Mouse (Mus musculus) MEL (cell line): ENCODE data around the gene Ess2. TPM values are rescaled to one million over a fixed set of nuclear protein-coding genes. Genes with fewer than 3 reads are reported as not detected.

Experiments
- DNase-seq: peaks from one replicate; pipeline ENCODE4 v3.0.0; 2011; ENCODE audit warnings: low read depth, low spot score
- H3K27ac ChIP-seq: 2 replicates; pipeline ENCODE4 v1.5.1; 2012; ENCODE audit warnings: low read depth, mild to moderate bottlenecking, control low read depth, low read length, moderate library complexity; ENCODE audit not compliant: control insufficient read depth
- H3K27me3 ChIP-seq, 2 experiments: fragments of 150-350 bp in 1 of 2; sonication (generic) in 1 of 2; 2 replicates each; pipeline ENCODE4 v1.6.1; 2012; ENCODE audit warnings: low read length in 2 of 2, mild to moderate bottlenecking in 2 of 2, improper control_type of control experiment in 1 of 2, moderate library complexity in 1 of 2; ENCODE audit not compliant: insufficient read depth in 2 of 2, control insufficient read depth in 1 of 2
- H3K36me3 ChIP-seq, 2 experiments: 2 replicates each; pipeline ENCODE4 v1.6.1; 2012 to 2014; ENCODE audit warnings: low read length in 2 of 2, improper control_type of control experiment in 1 of 2, inconsistent platforms in 1 of 2, mild to moderate bottlenecking in 1 of 2; ENCODE audit not compliant: insufficient read depth in 2 of 2, control insufficient read depth in 1 of 2
- H3K4me1 ChIP-seq, 2 experiments: fragments of 150-350 bp in 1 of 2; sonication (generic) in 1 of 2; 2 replicates each; pipeline ENCODE4 v1.6.1; 2012; ENCODE audit warnings: low read length in 2 of 2, improper control_type of control experiment in 1 of 2, mild to moderate bottlenecking in 1 of 2; ENCODE audit not compliant: insufficient read depth in 2 of 2, control insufficient read depth in 1 of 2
- H3K4me3 ChIP-seq, 2 experiments: fragments of 150-350 bp in 1 of 2; sonication (generic) in 1 of 2; 2 replicates each; pipeline ENCODE4 v1.5.1; 2012; ENCODE audit warnings: low read depth in 2 of 2, low read length in 2 of 2, mild to moderate bottlenecking in 2 of 2, moderate library complexity in 2 of 2, control low read depth in 1 of 2, improper control_type of control experiment in 1 of 2; ENCODE audit not compliant: control insufficient read depth in 1 of 2, insufficient read depth in 1 of 2
- H3K79me2 ChIP-seq: 2 replicates; pipeline ENCODE4 v1.6.1; 2012; ENCODE audit warnings: mild to moderate bottlenecking, low read length, moderate library complexity; ENCODE audit not compliant: control insufficient read depth, poor library complexity, insufficient read depth
- H3K9ac ChIP-seq: 2 replicates; pipeline ENCODE4 v1.6.1; 2012; ENCODE audit warnings: low read depth, mild to moderate bottlenecking, control low read depth, low read length, moderate library complexity; ENCODE audit not compliant: control insufficient read depth, poor library complexity, severe bottlenecking
- H3K9me3 ChIP-seq: fragments of 150-350 bp; sonication (generic); replicated peaks from 2 replicates; pipeline ENCODE4 v1.6.1; 2012; ENCODE audit warnings: mild to moderate bottlenecking, low read length, improper control_type of control experiment, moderate library complexity; ENCODE audit not compliant: insufficient read depth
- BHLHE40 ChIP-seq: IDR thresholded peaks from 2 replicates; pipeline ENCODE4 v1.6.1; 2012; ENCODE audit warnings: low read depth, mild to moderate bottlenecking, inconsistent platforms, low read length, improper control_type of control experiment, borderline replicate concordance
- CTCF ChIP-seq, 3 experiments: IDR thresholded peaks in 2 of 3; conservative IDR thresholded peaks in 1 of 3; 2 replicates each; pipeline ENCODE4 v1.5.1; 2011 to 2012; ENCODE audit warnings: low read length in 3 of 3, low read depth in 2 of 3, mild to moderate bottlenecking in 2 of 3, improper control_type of control experiment in 1 of 3, inconsistent platforms in 1 of 3, mixed read lengths in 1 of 3, moderate library complexity in 1 of 3; ENCODE audit not compliant: control insufficient read depth in 1 of 3, insufficient read depth in 1 of 3, poor library complexity in 1 of 3, severe bottlenecking in 1 of 3
- ELF1 ChIP-seq: IDR thresholded peaks from 2 replicates; pipeline ENCODE4 v1.6.1; 2014; ENCODE audit warnings: low read depth, mild to moderate bottlenecking, inconsistent platforms, low read length, improper control_type of control experiment, moderate library complexity
- EP300 ChIP-seq, 2 experiments: IDR thresholded peaks; 2 replicates each; pipeline ENCODE4 v1.6.1; 2011; ENCODE audit warnings: improper control_type of control experiment in 2 of 2, low read length in 2 of 2, low read depth in 1 of 2, mild to moderate bottlenecking in 1 of 2
- ETS1 ChIP-seq: IDR thresholded peaks from 2 replicates; pipeline ENCODE4 v1.6.1; 2012; ENCODE audit warnings: low read depth, mild to moderate bottlenecking, inconsistent platforms, low read length, improper control_type of control experiment, moderate library complexity
- GABPA ChIP-seq: IDR thresholded peaks from 2 replicates; pipeline ENCODE4 v1.6.1; 2012; ENCODE audit warnings: low read depth, mild to moderate bottlenecking, inconsistent platforms, low read length, improper control_type of control experiment, moderate library complexity
- GATA1 ChIP-seq: IDR thresholded peaks from 2 replicates; pipeline ENCODE4 v1.6.1; 2011; ENCODE audit warnings: low read depth, low read length, improper control_type of control experiment
- HCFC1 ChIP-seq: IDR thresholded peaks from 2 replicates; pipeline ENCODE4 v1.6.1; 2012; ENCODE audit warnings: low read depth, mild to moderate bottlenecking, inconsistent platforms, low read length, improper control_type of control experiment, moderate library complexity
- JUND ChIP-seq: IDR thresholded peaks from 2 replicates; pipeline ENCODE4 v1.6.1; 2011; ENCODE audit warnings: low read depth, mild to moderate bottlenecking, improper control_type of control experiment, low read length
- KAT2A ChIP-seq: conservative IDR thresholded peaks from 2 replicates; pipeline ENCODE4 v1.6.1; 2012; ENCODE audit warnings: low read depth, low read length, improper control_type of control experiment, inconsistent platforms
- MAX ChIP-seq: IDR thresholded peaks from 2 replicates; pipeline ENCODE4 v1.6.1; 2011; ENCODE audit warnings: low read length, improper control_type of control experiment
- MAZ ChIP-seq: IDR thresholded peaks from 2 replicates; pipeline ENCODE4 v1.6.1; 2012; ENCODE audit warnings: low read depth, mild to moderate bottlenecking, inconsistent platforms, low read length, improper control_type of control experiment
- MEF2A ChIP-seq: IDR thresholded peaks from 2 replicates; pipeline ENCODE4 v1.6.1; 2014; ENCODE audit warnings: low read depth, mild to moderate bottlenecking, inconsistent platforms, low read length, improper control_type of control experiment; ENCODE audit not compliant: poor library complexity, insufficient replicate concordance, severe bottlenecking; ENCODE audit errors: extremely low read depth
- MXI1 ChIP-seq: IDR thresholded peaks from 2 replicates; pipeline ENCODE4 v1.6.1; 2011; ENCODE audit warnings: mild to moderate bottlenecking, low read depth, low read length, improper control_type of control experiment
- MYB ChIP-seq: IDR thresholded peaks from 2 replicates; pipeline ENCODE4 v1.6.1; 2011; ENCODE audit warnings: mild to moderate bottlenecking, low read depth, low read length, improper control_type of control experiment
- NELFE ChIP-seq: IDR thresholded peaks from 2 replicates; pipeline ENCODE4 v1.6.1; 2011; ENCODE audit warnings: low read depth, low read length, improper control_type of control experiment
- NRF1 ChIP-seq: IDR thresholded peaks from 2 replicates; pipeline ENCODE4 v1.6.1; 2014; ENCODE audit warnings: low read depth, mild to moderate bottlenecking, inconsistent platforms, low read length, improper control_type of control experiment, moderate library complexity; ENCODE audit not compliant: poor library complexity, insufficient read depth, severe bottlenecking
- POLR2A ChIP-seq, 2 experiments: IDR thresholded peaks; 2 replicates each; pipeline ENCODE4 v1.6.1; 2011 to 2012; ENCODE audit warnings: low read length in 2 of 2, mild to moderate bottlenecking in 2 of 2, control low read depth in 1 of 2, improper control_type of control experiment in 1 of 2, low read depth in 1 of 2, moderate library complexity in 1 of 2; ENCODE audit not compliant: control insufficient read depth in 1 of 2, insufficient read depth in 1 of 2, poor library complexity in 1 of 2
- RCOR1 ChIP-seq: IDR thresholded peaks from 2 replicates; pipeline ENCODE4 v1.6.1; 2012; ENCODE audit warnings: low read depth, mild to moderate bottlenecking, inconsistent platforms, low read length, improper control_type of control experiment
- SIN3A ChIP-seq: IDR thresholded peaks from 2 replicates; pipeline ENCODE4 v1.6.1; 2012; ENCODE audit warnings: low read length, improper control_type of control experiment, inconsistent platforms
- SMC3 ChIP-seq: IDR thresholded peaks from 2 replicates; pipeline ENCODE4 v1.6.1; 2011; ENCODE audit warnings: low read depth, low read length, improper control_type of control experiment
- TBP ChIP-seq: IDR thresholded peaks from 2 replicates; pipeline ENCODE4 v1.8.0; 2011; ENCODE audit warnings: low read depth, low read length, improper control_type of control experiment
- UBTF ChIP-seq: IDR thresholded peaks from 2 replicates; pipeline ENCODE4 v1.6.1; 2012; ENCODE audit warnings: low read depth, mild to moderate bottlenecking, inconsistent platforms, low read length, improper control_type of control experiment, moderate library complexity, borderline replicate concordance; ENCODE audit not compliant: insufficient read depth
- USF1 ChIP-seq: IDR thresholded peaks from 2 replicates; pipeline ENCODE4 v1.6.1; 2014; ENCODE audit warnings: low read depth, mild to moderate bottlenecking, inconsistent platforms, low read length, improper control_type of control experiment, moderate library complexity
- USF2 ChIP-seq, 2 experiments: IDR thresholded peaks; 2 replicates each; pipeline ENCODE4 v1.6.1; 2011 to 2012; ENCODE audit warnings: improper control_type of control experiment in 2 of 2, low read length in 2 of 2, borderline replicate concordance in 1 of 2, inconsistent platforms in 1 of 2, low read depth in 1 of 2, mild to moderate bottlenecking in 1 of 2; ENCODE audit not compliant: insufficient read depth in 1 of 2
- ZC3H11A ChIP-seq: IDR thresholded peaks from 2 replicates; pipeline ENCODE4 v1.6.1; 2012; ENCODE audit warnings: low read depth, mild to moderate bottlenecking, inconsistent platforms, low read length, improper control_type of control experiment
- ZKSCAN1 ChIP-seq: IDR thresholded peaks from 2 replicates; pipeline ENCODE4 v1.6.1; 2012; ENCODE audit warnings: low read depth, mild to moderate bottlenecking, inconsistent platforms, low read length, improper control_type of control experiment, moderate library complexity
- polyA plus RNA-seq, 2 experiments: library from polyadenylated mRNA; stranded (reverse) in 1 of 2; unstranded in 1 of 2; fragments of >175 nt in 1 of 2; fragments of >200 nt in 1 of 2; gene quantifications; 2 replicates each; pipeline versions ENCODE4 v1.2.1 to v1.2.4; 2012; ENCODE audit warnings: low replicate concordance in 2 of 2, low read depth in 1 of 2; ENCODE audit not compliant: insufficient read length in 2 of 2, insufficient read depth in 1 of 2, missing spikeins in 1 of 2
- total RNA-seq: library from RNA; depleted of rRNA; stranded (reverse); fragments of 300-350 nt; gene quantifications from 2 replicates; pipeline ENCODE4 v1.2.3, GENCODE M21; 2012

Ess2 gene
- total and polyA plus RNA-seq, 3 experiments: 21.7 to 26.8 TPM; not detected in 1

GRCm38 (mm10) chr16:17865770-17866169, 45.4 kb downstream of the Ess2 start:
- Histone ChIP-seq H3K36me3 (peaks cover 11 to 25% of the 10 kb centered on the region in 2 experiments), H3K27me3 (no peaks in the 10 kb centered on the region), H3K4me1 (peaks cover 6 to 24% of the 10 kb centered on the region in 2 experiments), H3K9ac (no peak overlapping the region), H3K27ac (no peak overlapping the region)
- DNase-seq: no peak
- TF ChIP-seq POLR2A (IDR thresholded peaks at IDR 0.05; ENCODE audit: control insufficient read depth in 1 of 2, insufficient read depth in 1 of 2, low read depth in 1 of 2, low read length in 2 of 2, poor library complexity in 1 of 2) (no peak), MAX (no peak), ZC3H11A (no peak), ZKSCAN1 (no peak), USF2 (IDR thresholded peaks at IDR 0.05; ENCODE audit: borderline replicate concordance in 1 of 2, insufficient read depth in 1 of 2, low read depth in 1 of 2, low read length in 2 of 2) (no peak), ELF1 (no peak), HCFC1 (no peak), UBTF (no peak), MEF2A (no peak), KAT2A (no peak), SMC3 (no peak), MYB (no peak), GABPA (no peak), RCOR1 (no peak)
- TF ChIP-seq, all 39 proteins: peak for 0
- Histone ChIP-seq H3K4me3 (no peak overlapping the region), H3K79me2 (no peaks in the 10 kb centered on the region; the same call in 1 of the 2 replicates), H3K9me3 (no peaks in the 10 kb centered on the region)

- Histone ChIP-seq H3K27ac (no peak overlapping the region), H3K4me1 (peaks cover 3 to 19% of the 10 kb centered on the region in 2 experiments), H3K9me3 (no peaks in the 10 kb centered on the region), H3K36me3 (peaks cover 9 to 20% of the 10 kb centered on the region in 2 experiments), H3K79me2 (no peaks in the 10 kb centered on the region), H3K9ac (no peak overlapping the region), H3K27me3 (no peaks in the 10 kb centered on the region), H3K4me3 (no peak overlapping the region)
- DNase-seq: no peak
- TF ChIP-seq USF1 (no peak), BHLHE40 (no peak), ETS1 (no peak), GATA1 (no peak), NELFE (no peak), CTCF (IDR thresholded peaks at IDR 0.05 in 2 of 3, conservative IDR thresholded peaks at IDR 0.05 in 1 of 3; ENCODE audit: control insufficient read depth in 1 of 3, insufficient read depth in 1 of 3, low read depth in 2 of 3, low read length in 3 of 3, poor library complexity in 1 of 3, severe bottlenecking in 1 of 3) (no peak), GABPA (no peak), TBP (no peak), JUND (no peak), UBTF (no peak), ZKSCAN1 (no peak), EP300 (IDR thresholded peaks at IDR 0.05; ENCODE audit: low read depth in 1 of 2, low read length in 2 of 2) (no peak), MXI1 (no peak), SIN3A (no peak), NRF1 (no peak), MAZ (no peak)
These were observed 45.9 kb downstream of the Ess2 start for GRCm38 (mm10) chr16:17865293-17865692.
